Mouse (Mus musculus): ENCODE measurements around the gene Limd1.

Limd1 gene

DNA sequence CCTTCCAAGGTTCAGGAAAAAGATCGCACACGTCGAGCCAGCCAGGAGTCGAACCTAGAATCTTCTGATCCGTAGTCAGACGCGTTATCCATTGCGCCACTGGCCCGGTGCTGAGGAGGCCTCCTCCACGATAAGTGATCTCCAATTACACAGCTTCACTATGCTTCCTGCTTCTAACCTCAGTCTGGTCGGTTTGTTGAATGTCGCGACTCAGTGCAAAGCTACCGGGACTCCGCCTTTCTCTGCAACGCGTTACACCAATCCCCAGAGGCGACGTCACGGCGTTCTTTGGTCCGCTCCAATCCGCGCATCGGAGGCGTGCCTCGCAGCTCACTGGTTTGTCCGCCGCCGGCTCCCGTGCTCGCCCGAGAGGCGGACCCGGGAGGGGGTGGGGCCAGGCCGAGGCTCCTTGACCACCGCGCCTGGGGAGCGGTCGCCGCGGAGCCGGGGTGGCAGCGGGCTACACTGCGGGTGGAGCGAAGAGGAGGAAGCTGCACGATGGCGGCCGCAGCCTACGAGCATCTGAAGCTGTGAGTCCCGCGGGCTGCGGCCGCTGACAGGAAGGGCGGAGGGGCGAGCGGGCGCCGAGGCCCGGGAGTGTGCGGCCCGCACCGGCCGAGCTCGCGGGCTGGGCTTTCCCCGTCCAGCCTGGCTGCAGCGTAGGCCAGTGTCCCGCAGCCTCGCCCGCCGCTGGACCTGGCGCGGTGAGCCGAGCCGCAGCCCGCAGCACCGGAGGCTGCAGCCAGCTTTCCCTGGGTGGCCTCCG, 51.1 kb downstream of the Limd1 start, which contains the start of gene Sacm1l:
TSS of gene Sacm1l (plus strand) at position 368 of the 766 bp plus-strand sequence.
- in situ Hi-C loops (cut with MboI; ENCODE audit: low pct_unique_long_range_greater_than_20kb in 1 of 2, low sequenced_read_pairs in 2 of 2, unreplicated experiment in 1 of 2), result no loop called here

DNA sequence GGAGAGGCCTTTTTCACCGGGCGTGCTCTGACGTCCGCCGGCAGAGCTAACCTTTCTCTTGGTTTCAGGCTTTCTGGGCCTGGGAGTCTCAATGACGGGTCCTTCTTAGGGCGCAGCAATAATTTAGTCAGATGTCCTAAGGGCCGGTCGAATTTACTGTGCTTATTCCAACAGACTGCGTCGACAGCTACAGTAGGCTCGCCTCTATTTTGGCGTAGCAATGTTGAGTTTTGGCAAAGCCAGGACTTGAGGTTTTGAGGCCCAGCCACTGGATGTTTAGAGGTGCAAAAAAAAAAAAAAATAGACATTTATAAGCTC, 51.6 kb downstream of the Limd1 start:
- in situ Hi-C loops (cut with MboI; ENCODE audit: low pct_unique_long_range_greater_than_20kb in 1 of 2, low sequenced_read_pairs in 2 of 2, unreplicated experiment in 1 of 2), result no loop called here

GRCm38 (mm10) chr9:123530566-123531130, 52.1 kb downstream of the Limd1 start:
- in situ Hi-C loops (cut with MboI; ENCODE audit: low pct_unique_long_range_greater_than_20kb in 1 of 2, low sequenced_read_pairs in 2 of 2, unreplicated experiment in 1 of 2), result no loop called here

DNA sequence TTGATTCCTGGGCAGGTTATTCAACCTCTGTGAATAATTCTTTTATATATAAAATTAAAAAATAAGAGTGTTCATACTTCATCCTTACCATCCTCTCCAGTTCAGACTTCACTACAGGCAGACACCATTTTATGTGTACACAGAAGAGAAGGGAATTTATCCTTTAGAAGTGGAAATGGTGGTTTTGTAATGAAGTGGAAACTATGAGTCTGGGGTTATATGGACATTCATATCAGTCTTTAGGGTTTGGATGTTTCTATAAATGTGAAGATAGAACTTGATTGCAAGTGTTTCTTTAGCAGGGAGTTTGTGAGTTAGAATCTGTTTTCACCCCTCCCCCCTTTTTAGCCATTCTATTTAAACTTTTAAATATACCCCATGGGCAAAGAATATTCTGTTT, 52.7 kb downstream of the Limd1 start:
- in situ Hi-C loops (cut with MboI; ENCODE audit: low pct_unique_long_range_greater_than_20kb in 1 of 2, low sequenced_read_pairs in 2 of 2, unreplicated experiment in 1 of 2), result no loop called here

DNA sequence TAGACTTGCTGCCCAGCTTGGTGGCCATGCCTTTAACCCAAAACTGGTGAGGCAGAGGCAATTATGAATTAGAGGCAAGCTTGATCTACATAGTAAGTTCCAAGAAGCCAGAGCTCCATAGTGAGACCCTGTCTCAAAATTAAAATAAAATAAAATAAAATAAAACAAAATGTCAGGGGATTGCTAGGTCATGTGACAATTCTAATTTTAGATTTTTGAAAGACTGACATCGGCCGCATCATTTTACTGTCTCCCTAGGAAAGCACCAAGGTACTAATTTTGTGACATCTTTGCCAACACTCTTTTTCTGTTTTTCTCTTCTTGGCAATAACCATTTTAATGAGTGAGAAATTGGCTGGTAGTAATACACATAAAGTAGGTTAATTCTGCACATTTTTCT, 58.1 kb downstream of the Limd1 start:
- in situ Hi-C loops (cut with MboI; ENCODE audit: low pct_unique_long_range_greater_than_20kb in 1 of 2, low sequenced_read_pairs in 2 of 2, unreplicated experiment in 1 of 2), result no loop called here

DNA sequence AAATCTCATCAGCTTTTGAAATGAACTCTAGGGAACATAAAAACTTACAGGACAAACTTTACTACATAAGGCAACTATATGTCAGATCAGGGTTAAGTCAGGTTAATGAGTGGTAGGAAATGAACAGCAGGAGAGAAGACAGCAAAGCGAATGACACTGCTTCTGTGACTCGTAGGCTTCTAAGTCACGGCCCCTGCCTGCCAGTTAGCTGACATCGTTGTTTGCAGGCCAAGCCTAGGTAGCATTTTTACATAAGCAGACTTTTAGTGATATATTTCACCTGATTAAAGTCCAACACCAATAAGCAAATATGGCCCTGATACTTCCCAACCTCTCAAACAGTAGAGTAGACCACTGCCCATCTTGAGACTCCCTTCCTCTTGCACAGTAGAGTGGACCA, 59.7 kb downstream of the Limd1 start:
- in situ Hi-C loops (cut with MboI; ENCODE audit: low pct_unique_long_range_greater_than_20kb in 1 of 2, low sequenced_read_pairs in 2 of 2, unreplicated experiment in 1 of 2), result no loop called here

GRCm38 (mm10) chr9:123539093-123539492, 60.6 kb downstream of the Limd1 start:
- in situ Hi-C loops (cut with MboI; ENCODE audit: low pct_unique_long_range_greater_than_20kb in 1 of 2, low sequenced_read_pairs in 2 of 2, unreplicated experiment in 1 of 2), result no loop called here

DNA sequence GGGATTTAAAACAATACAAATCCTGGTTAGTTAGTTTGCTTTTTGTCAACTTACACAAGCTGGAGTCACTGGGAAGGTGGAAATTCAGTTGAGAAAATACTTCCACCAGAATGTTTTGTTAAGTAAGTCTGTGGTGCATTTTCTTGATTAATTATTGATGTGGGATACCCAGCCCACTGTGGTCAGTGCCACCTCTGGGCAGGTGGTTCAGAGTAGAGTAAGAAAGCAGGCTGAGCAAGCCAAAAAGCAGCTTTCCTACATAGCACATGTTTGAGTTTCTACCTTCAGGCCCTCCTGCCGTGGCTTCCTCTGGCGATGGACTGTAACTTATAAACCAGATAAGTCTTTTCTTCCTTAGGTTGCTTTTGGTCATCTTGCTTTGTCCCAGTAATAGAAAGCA, 61.3 kb downstream of the Limd1 start:
- in situ Hi-C loops (cut with MboI; ENCODE audit: low pct_unique_long_range_greater_than_20kb in 1 of 2, low sequenced_read_pairs in 2 of 2, unreplicated experiment in 1 of 2), result no loop called here

DNA sequence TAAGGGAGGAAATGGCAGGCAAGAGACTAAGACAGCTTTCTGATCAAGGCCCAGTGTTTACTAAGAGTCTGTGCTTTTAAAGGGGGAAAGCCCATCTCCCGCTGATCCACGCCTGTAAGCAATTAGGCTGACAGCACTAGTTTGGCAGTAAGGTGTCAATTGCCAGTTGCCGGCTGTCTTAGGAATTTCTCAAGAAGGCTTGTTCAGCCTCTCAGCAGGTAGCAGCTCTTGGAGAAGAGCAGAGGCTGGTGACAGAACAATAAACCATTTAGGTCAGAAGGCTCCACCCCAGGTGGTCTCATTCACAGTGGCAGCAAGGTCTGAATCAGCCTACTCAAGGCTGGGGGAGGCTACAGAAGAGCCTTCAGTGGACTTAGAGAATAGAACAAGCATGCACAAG, 76.1 kb downstream of the Limd1 start:
- in situ Hi-C loops (cut with MboI; ENCODE audit: low pct_unique_long_range_greater_than_20kb in 1 of 2, low sequenced_read_pairs in 2 of 2, unreplicated experiment in 1 of 2), result no loop called here

Measured in mouse embryonic stem cell (cell line).